Mouse (Mus musculus): ENCODE data around the gene Trim80. TPM values are rescaled to one million over a fixed set of nuclear protein-coding genes. Genes with fewer than 3 reads are reported as not detected.

The Trim80 gene
- total and polyA plus RNA-seq, 3 experiments, result not detected

- TF ChIP-seq CHD1 (IDR thresholded peaks at IDR 0.05; ENCODE audit: low read depth, low read length) (no peak), RCOR1 (IDR thresholded peaks at IDR 0.05; ENCODE audit: low read depth, low read length) (no peak), ETS1 (IDR thresholded peaks at IDR 0.05; ENCODE audit: low read depth, low read length) (no peak), ZNF384 (IDR thresholded peaks at IDR 0.05; ENCODE audit: low read depth, low read length) (no peak), NRF1 (IDR thresholded peaks at IDR 0.05; ENCODE audit: insufficient read depth, low read depth, low read length, poor library complexity, severe bottlenecking) (no peak), JUND (IDR thresholded peaks at IDR 0.05; ENCODE audit: low read depth, low read length) (no peak), MAZ (IDR thresholded peaks at IDR 0.05; ENCODE audit: low read depth, low read length) (peak; percentile 49; the same call in 1 of the 2 replicates)
Measured at GRCm38 (mm10) chr11:115427482-115428331, 12.6 kb upstream of the Trim80 start (continued).

- Histone ChIP-seq H3K27ac (ENCODE audit: control insufficient read depth, low read depth, low read length) (no peak overlapping the region), H3K79me2 (ENCODE audit: control insufficient read depth, insufficient read depth, low read length, poor library complexity) (no peaks in the 10 kb centered on the region), H3K27me3 (ENCODE audit: control insufficient read depth in 1 of 2, insufficient read depth in 2 of 2, low read length in 2 of 2) (no peaks in the 10 kb centered on the region), H3K9ac (ENCODE audit: control insufficient read depth, low read depth, low read length, poor library complexity, severe bottlenecking) (no peak overlapping the region), H3K4me1 (ENCODE audit: control insufficient read depth in 1 of 2, insufficient read depth in 2 of 2, low read length in 2 of 2) (no peaks in the 10 kb centered on the region), H3K9me3 (replicated peaks; ENCODE audit: insufficient read depth, low read length) (no peaks in the 10 kb centered on the region), H3K36me3 (ENCODE audit: control insufficient read depth in 1 of 2, insufficient read depth in 2 of 2, low read length in 2 of 2) (no peaks in the 10 kb centered on the region; a peak in 2 of 4 replicates), H3K4me3 (ENCODE audit: control insufficient read depth in 1 of 2, insufficient read depth in 1 of 2, low read depth in 2 of 2, low read length in 2 of 2) (no peak overlapping the region)
- TF ChIP-seq RAD21 (IDR thresholded peaks at IDR 0.05; ENCODE audit: low read depth, low read length) (no peak), MAZ (IDR thresholded peaks at IDR 0.05; ENCODE audit: low read depth, low read length) (no peak), TAL1 (IDR thresholded peaks at IDR 0.05; ENCODE audit: low read length) (no peak), TCF12 (IDR thresholded peaks at IDR 0.05; ENCODE audit: low read depth, low read length) (no peak), POLR2AphosphoS5 (IDR thresholded peaks at IDR 0.05; ENCODE audit: borderline replicate concordance, low read depth, low read length) (no peak), CHD1 (IDR thresholded peaks at IDR 0.05; ENCODE audit: low read depth, low read length) (no peak)
- no peak for DNase-seq (ENCODE audit: low read depth, low spot score)
Measured at GRCm38 (mm10) chr11:115429307-115429706, 11.0 kb upstream of the Trim80 start.

- no peak for TF ChIP-seq SMC3 (IDR thresholded peaks at IDR 0.05; ENCODE audit: low read depth, low read length)
- no peak for TF ChIP-seq E2F4 (IDR thresholded peaks at IDR 0.05; ENCODE audit: borderline replicate concordance, low read depth, low read length)
- TF ChIP-seq CHD2 (IDR thresholded peaks at IDR 0.05; ENCODE audit: low read length), result no peak
- TF ChIP-seq MAZ (IDR thresholded peaks at IDR 0.05; ENCODE audit: low read depth, low read length), result no peak
- no peak for TF ChIP-seq RCOR1 (IDR thresholded peaks at IDR 0.05; ENCODE audit: low read depth, low read length)
- TF ChIP-seq MAFK (IDR thresholded peaks at IDR 0.05; ENCODE audit: borderline replicate concordance, low read depth, low read length), result no peak
- no peak for TF ChIP-seq ZC3H11A (IDR thresholded peaks at IDR 0.05; ENCODE audit: low read depth, low read length)
- TF ChIP-seq TBP (IDR thresholded peaks at IDR 0.05; ENCODE audit: low read depth, low read length), result no peak
- TF ChIP-seq RAD21 (IDR thresholded peaks at IDR 0.05; ENCODE audit: low read depth, low read length), result no peak
- no peak for TF ChIP-seq EP300 (IDR thresholded peaks at IDR 0.05; ENCODE audit: low read depth in 1 of 2, low read length in 2 of 2)
- TF ChIP-seq ZKSCAN1 (IDR thresholded peaks at IDR 0.05; ENCODE audit: low read depth, low read length), result no peak
- no peak for TF ChIP-seq POLR2AphosphoS2 (IDR thresholded peaks at IDR 0.05; ENCODE audit: low read length)
- no peak for TF ChIP-seq POLR2AphosphoS5 (IDR thresholded peaks at IDR 0.05; ENCODE audit: borderline replicate concordance, low read depth, low read length)
- H3K9me3 ChIP-seq (replicated peaks; ENCODE audit: insufficient read depth, low read length), result no peaks in the 10 kb centered on the region
- no peak overlapping the region for H3K27ac ChIP-seq (ENCODE audit: control insufficient read depth, low read depth, low read length)
- no peaks in the 10 kb centered on the region for H3K4me1 ChIP-seq (ENCODE audit: control insufficient read depth in 1 of 2, insufficient read depth in 2 of 2, low read length in 2 of 2)
- no peaks in the 10 kb centered on the region for H3K27me3 ChIP-seq (ENCODE audit: control insufficient read depth in 1 of 2, insufficient read depth in 2 of 2, low read length in 2 of 2)
- no peak for DNase-seq (ENCODE audit: low read depth, low spot score)
- no peak overlapping the region for H3K9ac ChIP-seq (ENCODE audit: control insufficient read depth, low read depth, low read length, poor library complexity, severe bottlenecking)
- H3K4me3 ChIP-seq (ENCODE audit: control insufficient read depth in 1 of 2, insufficient read depth in 1 of 2, low read depth in 2 of 2, low read length in 2 of 2), result no peak overlapping the region
- no peaks in the 10 kb centered on the region; a peak in 2 of 4 replicates for H3K36me3 ChIP-seq (ENCODE audit: control insufficient read depth in 1 of 2, insufficient read depth in 2 of 2, low read length in 2 of 2)
- no peaks in the 10 kb centered on the region for H3K79me2 ChIP-seq (ENCODE audit: control insufficient read depth, insufficient read depth, low read length, poor library complexity)
Measured at GRCm38 (mm10) chr11:115430561-115430960, 9.8 kb upstream of the Trim80 start.
